Mouse (Mus musculus) lung, adult 2 months (tissue): ENCODE results near the gene Marco. TPM values are rescaled to one million over a fixed set of nuclear protein-coding genes. Genes with fewer than 3 reads are reported as not detected.

Experiments
- DNase-seq: peaks from one replicate; pipeline ENCODE4 v3.0.0; 2022
- H3K4me1 ChIP-seq: fragments of 200-500 bp; 2 replicates; pipeline ENCODE4 v1.6.1; 2011; ENCODE audit warnings: low read length; ENCODE audit not compliant: control insufficient read depth, insufficient read depth
- H3K4me3 ChIP-seq: fragments of 200-500 bp; replicated peaks from 2 replicates; pipeline ENCODE3; 2011; ENCODE audit warnings: low read depth, mild to moderate bottlenecking, control low read depth, low read length; ENCODE audit errors: extremely low read depth
- CTCF ChIP-seq: fragments of 200-500 bp; IDR thresholded peaks from 2 replicates; pipeline ENCODE4 v1.5.1; 2011; ENCODE audit warnings: mild to moderate bottlenecking, low read length, control low read depth; ENCODE audit not compliant: insufficient read depth
- POLR2A ChIP-seq: fragments of 200-500 bp; IDR thresholded peaks from 2 replicates; pipeline ENCODE4 v1.6.1; 2011; ENCODE audit warnings: low read depth, mild to moderate bottlenecking, control low read depth, low read length, borderline replicate concordance; ENCODE audit errors: extremely low read depth
- WGBS: fragments of 180-500 bp; shearing (Covaris S2); methylation state at CpG from one replicate; pipeline ENCODE4 v1.1.7; 2018; 5-methylcytosine and 5-hydroxymethylcytosine counted together
- polyA plus RNA-seq: library from polyadenylated mRNA; depleted of rRNA; stranded (reverse); fragments of >200 nt; gene quantifications from 2 replicates; pipeline ENCODE4 v1.2.3, GENCODE M21; 2012

The Marco gene
- polyA plus RNA-seq, 1 experiment: 7.8 TPM

- WGBS: 52% methylated on average over 6 of the region's 6 CpGs
- Histone ChIP-seq H3K4me1 (no peaks in the 10 kb centered on the region), H3K4me3 (no peak overlapping the region)
- DNase-seq: no peak
- TF ChIP-seq CTCF: no peak
- TF ChIP-seq POLR2A: no peak
Measured at GRCm38 (mm10) chr1:120504046-120504710, 646 bp downstream of the Marco start.

DNA sequence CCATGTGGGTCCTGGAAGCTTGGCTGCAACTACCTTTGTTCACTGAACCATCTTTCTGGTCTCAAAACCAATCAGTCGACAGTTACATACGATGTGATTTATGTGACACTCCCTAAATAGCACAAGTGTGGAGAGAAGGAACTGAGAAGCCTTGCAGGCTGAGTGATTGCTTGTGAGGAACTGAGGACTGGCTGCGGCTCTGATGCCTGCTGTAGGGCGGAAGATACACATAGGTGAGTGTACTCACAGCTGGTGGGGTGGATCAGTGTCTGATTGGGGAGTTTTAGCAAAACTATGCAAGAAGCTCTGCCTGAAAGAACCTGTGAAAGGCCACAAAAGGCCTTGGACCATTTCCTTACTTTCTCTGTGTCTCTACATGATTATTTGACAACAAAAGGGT, 3.3 kb downstream of the Marco start:
- TF ChIP-seq CTCF (no peak), POLR2A (no peak)
- H3K4me3 ChIP-seq: no peak overlapping the region
- H3K4me1 ChIP-seq: no peaks in the 10 kb centered on the region
- no peak for DNase-seq
- 46% methylated on average over 4 of the region's 4 CpGs for WGBS

GRCm38 (mm10) chr1:120498036-120498435, 6.8 kb downstream of the Marco start:
- TF ChIP-seq POLR2A (no peak), CTCF (no peak)
- Histone ChIP-seq H3K4me1 (no peaks in the 10 kb centered on the region), H3K4me3 (no peak overlapping the region)
- 63% methylated on average over 4 of the region's 4 CpGs for WGBS
- no peak for DNase-seq

DNA sequence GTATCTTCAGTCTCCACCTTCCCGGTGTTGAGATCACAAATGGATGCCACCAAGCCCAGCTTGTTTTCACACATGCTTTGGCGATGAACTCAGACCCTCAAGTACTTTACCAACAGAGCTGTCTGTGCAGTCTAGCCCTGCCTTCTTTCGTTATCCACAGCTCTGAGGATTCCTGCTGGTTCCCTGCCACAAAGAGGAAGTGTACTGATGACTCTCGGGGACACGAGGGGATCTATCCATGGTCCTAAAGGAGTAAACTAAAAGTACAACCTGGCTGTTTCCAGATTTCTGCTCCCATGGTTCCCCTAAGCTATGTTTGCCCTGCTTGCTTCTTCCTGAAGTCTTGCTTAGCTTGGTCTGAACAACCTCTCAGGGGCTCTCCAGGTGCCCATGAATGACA, 23.9 kb downstream of the Marco start:
- H3K4me3 ChIP-seq: no peak overlapping the region
- WGBS: 12% methylated on average over 5 of the region's 5 CpGs
- no peak for TF ChIP-seq POLR2A
- TF ChIP-seq CTCF: no peak
- no peak for DNase-seq
- H3K4me1 ChIP-seq: no peaks in the 10 kb centered on the region

DNA sequence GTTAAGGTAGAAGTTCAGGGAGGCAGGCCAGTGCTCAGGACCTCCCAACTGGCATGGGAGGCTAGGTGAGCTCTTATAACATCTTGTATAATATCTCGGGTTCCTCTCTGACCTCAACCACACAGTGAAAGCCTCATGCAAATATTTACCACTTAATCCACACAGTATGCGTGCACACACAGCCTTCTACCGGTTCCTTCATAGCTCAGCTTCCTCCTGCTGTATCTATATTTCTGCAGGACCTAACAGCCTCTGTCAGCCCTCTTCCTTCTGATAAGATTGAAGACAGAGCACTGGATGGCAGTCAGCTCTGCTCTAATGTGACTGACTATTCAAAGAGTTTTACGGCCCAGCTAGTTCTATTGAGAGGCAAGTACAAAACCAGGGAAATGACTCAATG, 30.0 kb downstream of the Marco start:
- Histone ChIP-seq H3K4me1 (no peaks in the 10 kb centered on the region), H3K4me3 (no peak overlapping the region)
- 38% methylated on average over 4 of the region's 4 CpGs for WGBS
- TF ChIP-seq POLR2A (no peak), CTCF (no peak)
- no peak for DNase-seq

GRCm38 (mm10) chr1:120468891-120469290, 35.9 kb downstream of the Marco start:
- Histone ChIP-seq H3K4me1 (no peaks in the 10 kb centered on the region), H3K4me3 (no peak overlapping the region)
- 8% methylated on average over 15 of the region's 15 CpGs for WGBS
- TF ChIP-seq CTCF: no peak
- TF ChIP-seq POLR2A: no peak
- DNase-seq: peak; percentile 23

- no peaks in the 10 kb centered on the region for H3K4me1 ChIP-seq
- no peak overlapping the region for H3K4me3 ChIP-seq
- TF ChIP-seq POLR2A (no peak), CTCF (no peak)
- 83% methylated on average over 2 of the region's 2 CpGs for WGBS
- DNase-seq: no peak
Measured at GRCm38 (mm10) chr1:120467323-120467722, 37.5 kb downstream of the Marco start.

DNA sequence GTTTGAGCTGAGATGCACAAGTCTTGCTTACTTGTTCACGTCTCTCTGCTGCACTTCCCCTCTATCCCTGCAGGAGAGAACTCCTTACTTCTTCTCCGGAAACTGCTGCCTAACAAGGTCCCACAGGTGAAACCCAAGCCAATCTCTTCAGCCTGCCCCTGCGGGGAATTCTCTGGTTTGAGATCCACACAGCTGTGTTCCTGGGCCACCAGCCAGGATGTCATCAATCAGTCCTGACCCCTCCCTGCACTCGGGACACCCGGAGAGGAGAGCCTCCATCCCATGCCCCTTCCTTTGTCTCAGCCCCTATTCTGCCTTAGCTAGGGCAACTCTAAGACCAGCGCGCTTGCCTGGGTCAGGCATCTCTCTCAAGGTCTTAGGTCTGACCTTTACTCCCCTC, 38.1 kb downstream of the Marco start:
- DNase-seq: no peak
- Histone ChIP-seq H3K4me1 (no peaks in the 10 kb centered on the region), H3K4me3 (no peak overlapping the region)
- 14% methylated on average over 7 of the region's 7 CpGs for WGBS
- TF ChIP-seq POLR2A (no peak), CTCF (no peak)

DNA sequence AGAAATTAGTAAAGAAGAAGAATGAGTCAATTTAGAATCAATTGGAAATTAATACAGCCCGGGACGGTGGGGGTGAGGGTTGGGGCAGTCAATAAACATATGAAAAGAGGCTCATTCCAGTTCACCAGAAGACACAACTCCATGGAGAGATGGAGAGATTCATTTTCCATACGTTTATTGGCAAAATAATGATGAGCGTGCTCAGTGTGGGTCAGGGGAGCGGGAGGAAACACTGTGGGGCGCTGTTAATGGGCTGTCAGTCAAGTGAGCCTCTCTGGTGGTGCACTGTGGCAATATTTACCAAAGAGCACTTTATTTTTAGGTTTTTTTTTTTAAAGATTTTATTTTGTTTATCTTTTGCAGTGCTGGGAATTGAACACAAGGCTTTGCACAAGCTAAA, 45.8 kb downstream of the Marco start:
- WGBS: 71% methylated on average over 6 of the region's 6 CpGs
- DNase-seq: no peak
- TF ChIP-seq CTCF (no peak), POLR2A (no peak)
- Histone ChIP-seq H3K4me1 (no peaks in the 10 kb centered on the region), H3K4me3 (no peak overlapping the region)

- Histone ChIP-seq H3K4me3 (no peak overlapping the region), H3K4me1 (no peaks in the 10 kb centered on the region)
- no peak for TF ChIP-seq POLR2A
- no peak for TF ChIP-seq CTCF
- DNase-seq: no peak
- 45% methylated on average over 5 of the region's 5 CpGs for WGBS
Measured at GRCm38 (mm10) chr1:120458524-120458923, 46.3 kb downstream of the Marco start.
